Mouse (Mus musculus) gastrocnemius, adult 2 months (tissue): Measurements from ENCODE around the gene Abca5. TPM values are rescaled to one million over a fixed set of nuclear protein-coding genes. Genes with fewer than 3 reads are reported as not detected.

Experiments
- DNase-seq: peaks from one replicate; pipeline ENCODE4 v3.0.0; 2022
- H3K27ac ChIP-seq: fragments of 200-600 bp; 2 replicates; pipeline ENCODE4 v1.8.1; 2022; ENCODE audit warnings: mild to moderate bottlenecking
- H3K4me3 ChIP-seq: fragments of 200-600 bp; 2 replicates; pipeline ENCODE4 v1.8.1; 2022; ENCODE audit warnings: mild to moderate bottlenecking, moderate library complexity
- CTCF ChIP-seq: fragments of 200-600 bp; IDR thresholded peaks from 2 replicates; pipeline ENCODE4 v1.8.1; 2022; ENCODE audit warnings: antibody characterized with exemption, mild to moderate bottlenecking, moderate library complexity
- intact Hi-C: fragments of 180-260 bp; cut with DNase I; formaldehyde crosslinking; loops from one replicate; pipeline ENCODE4 v1.15.1; 2025
- total RNA-seq, 2 experiments: library from RNA; stranded (reverse); gene quantifications; 2 replicates each; pipeline ENCODE4 v1.2.3; 2021

Gene Abca5
- total RNA-seq, 2 experiments from 2014 or later: 12.2 to 12.9 TPM

GRCm38 (mm10) chr11:110287694-110288093 is 49.8 kb downstream of the Abca5 start:
- DNase-seq: peak; percentile 21
- TF ChIP-seq CTCF: no peak
- no peak overlapping the region for H3K27ac ChIP-seq
- H3K4me3 ChIP-seq: no peak overlapping the region
- intact Hi-C loops: loop anchor here (5.0 kb wide), 1 partner anchor 545 kb away; no protein-coding TSS in a partner anchor

GRCm38 (mm10) chr11:110286331-110286730 is 51.2 kb downstream of the Abca5 start:
- H3K4me3 ChIP-seq: no peak overlapping the region
- intact Hi-C loops: loop anchor here (5.0 kb wide), 1 partner anchor 544 kb away; no protein-coding TSS in a partner anchor
- no peak for TF ChIP-seq CTCF
- no peak overlapping the region for H3K27ac ChIP-seq
- DNase-seq: no peak

- H3K27ac ChIP-seq: no peak overlapping the region
- intact Hi-C loops: loop anchor here (5.0 kb wide), 1 partner anchor 543 kb away; no protein-coding TSS in a partner anchor
- no peak for TF ChIP-seq CTCF
- no peak for DNase-seq
- no peak overlapping the region for H3K4me3 ChIP-seq
Measured at GRCm38 (mm10) chr11:110284849-110285248, 52.7 kb downstream of the Abca5 start.

- no peak for TF ChIP-seq CTCF
- no peak for DNase-seq
- no peak overlapping the region for H3K27ac ChIP-seq
- intact Hi-C loops: no loop called here
- H3K4me3 ChIP-seq: no peak overlapping the region
Measured at GRCm38 (mm10) chr11:110284185-110284787, 53.2 kb downstream of the Abca5 start.

- intact Hi-C loops: loop anchor here (10.0 kb wide), 1 partner anchor 610 kb away; no protein-coding TSS in a partner anchor
- Histone ChIP-seq H3K27ac (no peak overlapping the region), H3K4me3 (no peak overlapping the region)
- TF ChIP-seq CTCF: no peak
- DNase-seq: no peak
Measured at GRCm38 (mm10) chr11:110274794-110275193, 62.7 kb downstream of the Abca5 start.

GRCm38 (mm10) chr11:110271745-110272144 is 65.8 kb downstream of the Abca5 start:
- Histone ChIP-seq H3K4me3 (no peak overlapping the region), H3K27ac (no peak overlapping the region)
- peak; percentile 83 for TF ChIP-seq CTCF
- intact Hi-C loops: loop anchor here (10.0 kb wide), 1 partner anchor 607 kb away; no protein-coding TSS in a partner anchor
- peak; percentile 55 for DNase-seq

- H3K27ac ChIP-seq: peak overlapping the region; percentile 80
- intact Hi-C loops: loop anchor here (1.0 to 10.0 kb wide), 2 partner anchors 314 to 395 kb away; no protein-coding TSS in a partner anchor
- H3K4me3 ChIP-seq: peak overlapping the region; percentile 62
Measured at GRCm38 (mm10) chr11:110268244-110268844, 69.2 kb downstream of the Abca5 start.

GRCm38 (mm10) chr11:110267232-110267631 is 70.3 kb downstream of the Abca5 start:
- no peak overlapping the region for H3K4me3 ChIP-seq
- intact Hi-C loops: loop anchor here (10.0 kb wide), 1 partner anchor 312 kb away; no protein-coding TSS in a partner anchor

More at GRCm38 (mm10) chr11:110268244-110268844, 69.2 kb downstream of the Abca5 start:
- DNase-seq: peak; percentile 91
- TF ChIP-seq CTCF: no peak; the same call in none of the 2 replicates

GRCm38 (mm10) chr11:110266757-110267156 is 70.8 kb downstream of the Abca5 start:
- intact Hi-C loops: loop anchor here (10.0 kb wide), 1 partner anchor 312 kb away; no protein-coding TSS in a partner anchor
- Histone ChIP-seq H3K27ac (no peak overlapping the region), H3K4me3 (no peak overlapping the region)
- no peak for TF ChIP-seq CTCF
- DNase-seq: no peak

More at GRCm38 (mm10) chr11:110267232-110267631, 70.3 kb downstream of the Abca5 start:
- TF ChIP-seq CTCF: no peak
- H3K27ac ChIP-seq: no peak overlapping the region
- no peak for DNase-seq

GRCm38 (mm10) chr11:110261867-110262266 is 75.6 kb downstream of the Abca5 start:
- no peak for TF ChIP-seq CTCF
- Histone ChIP-seq H3K27ac (no peak overlapping the region), H3K4me3 (no peak overlapping the region)
- DNase-seq: no peak
- intact Hi-C loops: loop anchor here (10.0 kb wide), 1 partner anchor 307 kb away; no protein-coding TSS in a partner anchor

- TF ChIP-seq CTCF: no peak
Measured at GRCm38 (mm10) chr11:110257911-110258310, 79.6 kb downstream of the Abca5 start.

GRCm38 (mm10) chr11:110257061-110257460 is 80.5 kb downstream of the Abca5 start:
- TF ChIP-seq CTCF: no peak
- intact Hi-C loops: no loop called here
- no peak for DNase-seq
- Histone ChIP-seq H3K4me3 (no peak overlapping the region), H3K27ac (no peak overlapping the region)

More at GRCm38 (mm10) chr11:110257911-110258310, 79.6 kb downstream of the Abca5 start:
- DNase-seq: no peak
- intact Hi-C loops: no loop called here
- H3K4me3 ChIP-seq: no peak overlapping the region
- H3K27ac ChIP-seq: no peak overlapping the region

GRCm38 (mm10) chr11:110252256-110252655 is 85.3 kb downstream of the Abca5 start:
- no peak for TF ChIP-seq CTCF
- Histone ChIP-seq H3K4me3 (no peak overlapping the region; the same call in 1 of the 2 replicates), H3K27ac (peak overlapping the region; percentile 77)
- intact Hi-C loops: no loop called here
- DNase-seq: no peak
